Mouse (Mus musculus): ENCODE data around the gene Usp20.

Usp20 gene

GRCm38 (mm10) chr2:30990221-30990620, 8.1 kb downstream of the Usp20 start:
- no peak for DNase-seq

GRCm38 (mm10) chr2:30994853-30995252, 12.8 kb downstream of the Usp20 start:
- no peak for DNase-seq

GRCm38 (mm10) chr2:30995432-30995996, 13.4 kb downstream of the Usp20 start:
- peak; percentile 40 to 54 for DNase-seq

GRCm38 (mm10) chr2:30998443-30999260, 16.6 kb downstream of the Usp20 start:
- no peak for DNase-seq

- DNase-seq: no peak
Measured at GRCm38 (mm10) chr2:31002857-31003256, 20.8 kb downstream of the Usp20 start.

GRCm38 (mm10) chr2:31005453-31005852, 23.4 kb downstream of the Usp20 start:
- no peak for DNase-seq

GRCm38 (mm10) chr2:31006434-31006833, 24.4 kb downstream of the Usp20 start:
- DNase-seq: no peak

GRCm38 (mm10) chr2:31007208-31007607, 25.1 kb downstream of the Usp20 start:
- DNase-seq: no peak

GRCm38 (mm10) chr2:31013371-31014120, 31.5 kb downstream of the Usp20 start:
- no peak for DNase-seq

GRCm38 (mm10) chr2:31017625-31018317, 35.7 kb downstream of the Usp20 start:
- DNase-seq: peak; percentile 48 to 53

- DNase-seq: peak; percentile 86 to 91
Measured at GRCm38 (mm10) chr2:31018519-31018918, 36.4 kb downstream of the Usp20 start.

- DNase-seq: peak; percentile 71 to 74
Measured at GRCm38 (mm10) chr2:31019011-31019410, 36.9 kb downstream of the Usp20 start.

GRCm38 (mm10) chr2:31020202-31020601, 38.1 kb downstream of the Usp20 start:
- peak; percentile 37 to 49 for DNase-seq

GRCm38 (mm10) chr2:31023940-31024339, 41.9 kb downstream of the Usp20 start:
- DNase-seq: peak in 1 of 2 experiments; percentile 39

GRCm38 (mm10) chr2:31024618-31025370, 42.7 kb downstream of the Usp20 start:
- peak; percentile 89 to 93 for DNase-seq

- DNase-seq: peak in 1 of 2 experiments; percentile 38
Measured at GRCm38 (mm10) chr2:31025458-31025857, 43.4 kb downstream of the Usp20 start.

- no peak for DNase-seq
Measured at GRCm38 (mm10) chr2:31026642-31027041, 44.6 kb downstream of the Usp20 start.

- no peak for DNase-seq
Measured at GRCm38 (mm10) chr2:31031972-31032371, 49.9 kb downstream of the Usp20 start.

GRCm38 (mm10) chr2:31036811-31037210, 54.7 kb downstream of the Usp20 start:
- no peak for DNase-seq

- DNase-seq: peak in 1 of 2 experiments; percentile 39
Measured at GRCm38 (mm10) chr2:31040043-31040442, 58.0 kb downstream of the Usp20 start.

GRCm38 (mm10) chr2:31040487-31040886, 58.4 kb downstream of the Usp20 start:
- no peak for DNase-seq

GRCm38 (mm10) chr2:31041386-31041785, 59.3 kb downstream of the Usp20 start:
- DNase-seq: no peak

Data from cerebellum, postnatal 10 days (tissue).